Mouse (Mus musculus): Measurements from ENCODE around the gene Dnmbp. TPM values are rescaled to one million over a fixed set of nuclear protein-coding genes. Genes with fewer than 3 reads are reported as not detected.
"Not testable (repeated sequence)": the region's sequence is repeated elsewhere in the genome, so short reads cannot be mapped to it uniquely, and the experiment has no call there.

Dnmbp gene
- 10 to 100 TPM; 22.6 to 23.1 TPM for total RNA-seq (2021)
- long read RNA-seq, experiment 1, partial matches to known transcripts: 0 of 1 reads
- long read RNA-seq, experiment 1, other reads (novel, unspliced or antisense): 1 of 1 reads
- long read RNA-seq, experiment 2, partial matches to known transcripts: 3 of 7 reads
- long read RNA-seq, experiment 2, other reads (novel, unspliced or antisense): 4 of 7 reads

DNA sequence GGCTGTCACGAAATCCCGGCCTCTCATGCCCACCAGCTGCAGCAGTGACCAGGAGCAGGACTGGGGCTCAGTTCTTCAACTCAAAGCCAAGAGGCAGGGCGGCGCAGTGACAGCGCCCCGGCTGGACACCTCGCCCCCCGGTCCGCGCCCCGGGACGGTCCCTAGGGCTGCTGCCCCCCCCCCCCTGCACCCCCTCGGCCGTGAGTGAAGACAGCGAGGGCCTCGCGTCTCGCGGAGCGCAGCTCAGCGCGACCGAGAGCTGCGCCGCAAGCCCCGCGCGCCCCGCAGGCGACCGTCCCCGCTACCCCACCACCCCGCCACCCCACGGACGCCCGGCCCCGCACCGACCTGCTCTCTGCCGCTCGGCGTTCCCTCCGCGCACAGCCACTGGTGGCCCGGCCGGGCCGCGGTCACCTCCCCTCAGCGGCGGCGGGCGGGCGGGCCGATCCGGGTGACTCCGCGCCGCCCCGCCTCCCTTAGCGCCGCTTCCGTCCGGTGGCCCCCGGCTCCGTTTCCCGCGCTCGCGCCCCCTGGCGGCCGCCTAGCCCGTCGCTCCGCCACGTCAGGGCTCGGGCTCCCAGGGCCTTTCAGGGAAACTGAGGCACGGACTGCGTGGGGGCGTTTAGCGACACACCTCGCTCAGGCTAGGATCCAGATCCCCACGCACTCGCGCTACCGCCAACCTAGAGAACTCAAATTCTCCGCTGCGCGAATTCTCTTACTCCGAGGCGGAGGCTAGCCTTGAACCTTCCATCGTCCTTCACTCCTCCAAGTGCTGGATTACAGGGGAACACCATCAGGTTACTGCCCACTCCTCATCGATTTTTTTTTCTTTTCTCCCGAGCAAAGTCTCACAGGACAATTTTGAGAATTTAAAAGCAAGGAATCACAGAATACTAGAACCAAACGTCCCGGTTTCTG lies at the start of gene Dnmbp:
Gene Dnmbp (minus strand): TSS at position 423 of the 921 bp plus-strand sequence.
- peak; percentile 70 to 80 for DNase-seq (ENCODE audit: low spot score in 2 of 2)

DNA sequence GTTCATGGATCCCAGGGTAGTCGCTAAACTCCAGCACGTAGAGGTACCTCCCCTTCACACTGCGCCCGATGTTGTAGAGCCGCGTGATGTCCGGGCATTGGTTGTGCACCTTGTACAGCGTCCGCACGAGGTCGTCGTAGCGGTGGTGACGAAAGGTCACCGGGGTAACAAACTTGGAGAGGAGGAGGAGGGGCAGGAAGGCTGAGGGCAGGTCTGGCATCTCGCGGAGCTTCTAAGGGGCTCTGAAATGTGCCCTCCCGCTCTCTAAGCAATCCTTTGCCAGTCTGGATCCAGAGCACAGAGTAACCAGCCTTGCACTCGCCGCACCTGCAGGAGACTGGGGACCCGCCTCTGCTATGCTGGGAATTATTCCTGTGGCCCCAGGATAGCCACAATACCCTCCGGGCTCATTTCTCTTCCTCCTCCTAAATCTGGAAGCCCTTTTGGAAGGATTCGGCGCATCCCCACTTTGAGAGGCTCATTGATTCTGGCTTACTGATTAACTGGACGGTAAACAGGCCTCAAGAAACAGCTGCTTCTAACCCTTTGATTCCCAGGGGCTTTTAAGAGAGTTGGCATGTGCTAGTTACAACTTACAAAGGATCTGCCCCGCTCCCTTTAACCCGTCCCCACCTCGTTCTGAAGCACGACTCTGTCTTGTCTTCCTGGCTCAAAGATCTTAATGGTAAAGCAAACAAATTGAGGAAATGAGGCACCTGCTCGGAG lies 46.2 kb upstream of the Dnmbp start, which contains the start of gene Cpn1:
Gene Cpn1 (minus strand): TSS at position 488 of the 726 bp plus-strand sequence.
- no peak for DNase-seq (ENCODE audit: low spot score in 2 of 2)

GRCm38 (mm10) chr19:43981992-43982391 lies 42.0 kb upstream of the Dnmbp start:
- DNase-seq (ENCODE audit: low spot score in 2 of 2): no peak

GRCm38 (mm10) chr19:43980711-43981110 lies 40.7 kb upstream of the Dnmbp start:
- DNase-seq (ENCODE audit: low spot score in 2 of 2): no peak

DNA sequence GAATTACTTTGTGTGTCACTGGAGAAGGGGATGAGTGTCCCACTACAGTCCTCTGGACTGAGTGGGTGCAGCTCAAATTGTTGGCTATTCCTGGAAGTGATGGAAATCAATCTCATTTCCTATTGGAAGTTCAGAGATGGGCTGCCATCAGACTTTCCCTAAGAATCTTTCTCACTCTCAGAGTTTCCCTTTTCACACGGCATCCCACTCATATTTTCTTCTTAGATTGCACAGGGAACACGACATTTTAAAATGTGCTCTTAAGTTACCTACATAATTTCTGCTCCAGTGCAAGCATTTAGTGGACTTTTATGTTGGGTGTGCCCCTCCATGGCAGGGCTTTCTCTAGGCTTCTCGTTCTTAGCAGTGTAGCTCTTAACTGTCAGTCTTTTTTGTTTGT lies 37.8 kb upstream of the Dnmbp start:
- DNase-seq (ENCODE audit: low spot score in 2 of 2): no peak

DNA sequence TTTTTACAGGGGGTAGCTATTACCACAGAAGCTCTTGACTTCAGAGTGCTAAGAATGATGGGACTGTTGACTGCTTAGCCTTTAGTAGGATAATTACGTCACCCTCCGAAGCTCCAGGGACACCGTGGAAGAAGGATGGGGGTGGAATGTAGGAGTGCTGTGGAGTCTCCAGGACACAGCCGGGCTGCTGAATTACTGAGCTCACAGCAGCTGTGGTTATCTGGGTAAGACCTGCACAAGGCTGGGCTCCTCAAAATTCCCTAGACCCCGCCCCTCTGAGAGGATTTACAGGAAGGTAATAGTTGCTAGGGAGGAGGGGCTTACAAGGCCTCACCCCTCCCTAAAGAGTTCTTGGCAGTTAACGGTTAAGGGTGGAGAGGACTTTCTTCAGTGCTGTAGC lies 36.7 kb upstream of the Dnmbp start:
- DNase-seq (ENCODE audit: low spot score in 2 of 2): no peak

DNA sequence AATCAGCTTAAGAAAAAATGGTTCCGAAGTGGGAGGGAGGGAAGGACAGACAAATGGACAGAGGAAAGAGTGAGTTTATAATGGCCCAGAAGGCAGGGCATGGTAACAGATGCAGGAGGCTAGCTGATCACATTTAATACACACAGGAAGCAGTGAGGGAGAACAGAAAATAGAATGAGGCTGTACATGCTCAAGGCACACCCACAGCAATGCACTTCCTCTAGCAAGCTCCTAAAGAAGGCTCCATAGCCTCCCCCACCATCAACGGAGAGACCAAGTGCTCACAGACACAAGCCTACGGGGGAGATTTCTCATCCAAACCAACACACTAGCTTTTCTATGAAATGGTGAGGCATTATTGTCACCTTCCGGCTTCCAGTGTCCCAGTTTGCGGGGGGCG lies 34.2 kb upstream of the Dnmbp start:
- no peak for DNase-seq (ENCODE audit: low spot score in 2 of 2)

DNA sequence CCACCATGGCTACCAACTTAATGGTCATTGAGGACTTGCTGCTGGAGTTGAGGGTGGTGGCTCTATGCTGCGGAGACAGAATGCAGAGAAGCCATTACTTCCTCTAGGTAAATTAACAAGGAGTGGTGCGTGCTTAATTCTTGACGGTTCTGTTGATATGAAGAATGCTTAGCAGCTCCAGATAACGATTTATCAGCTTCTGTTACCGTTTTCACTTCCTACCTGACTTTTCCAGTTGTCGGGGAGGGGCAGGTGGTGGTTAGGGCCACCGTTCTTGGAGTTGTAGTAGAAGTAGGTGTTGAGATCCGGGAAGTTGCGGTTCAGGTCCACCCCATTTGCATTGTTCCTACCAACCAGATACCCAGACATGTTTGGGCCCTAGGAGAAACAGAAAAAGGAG lies 33.7 kb upstream of the Dnmbp start:
- DNase-seq (ENCODE audit: low spot score in 2 of 2): no peak

- no peak for DNase-seq (ENCODE audit: low spot score in 2 of 2)
Measured at GRCm38 (mm10) chr19:43972129-43972528, 32.1 kb upstream of the Dnmbp start.

DNA sequence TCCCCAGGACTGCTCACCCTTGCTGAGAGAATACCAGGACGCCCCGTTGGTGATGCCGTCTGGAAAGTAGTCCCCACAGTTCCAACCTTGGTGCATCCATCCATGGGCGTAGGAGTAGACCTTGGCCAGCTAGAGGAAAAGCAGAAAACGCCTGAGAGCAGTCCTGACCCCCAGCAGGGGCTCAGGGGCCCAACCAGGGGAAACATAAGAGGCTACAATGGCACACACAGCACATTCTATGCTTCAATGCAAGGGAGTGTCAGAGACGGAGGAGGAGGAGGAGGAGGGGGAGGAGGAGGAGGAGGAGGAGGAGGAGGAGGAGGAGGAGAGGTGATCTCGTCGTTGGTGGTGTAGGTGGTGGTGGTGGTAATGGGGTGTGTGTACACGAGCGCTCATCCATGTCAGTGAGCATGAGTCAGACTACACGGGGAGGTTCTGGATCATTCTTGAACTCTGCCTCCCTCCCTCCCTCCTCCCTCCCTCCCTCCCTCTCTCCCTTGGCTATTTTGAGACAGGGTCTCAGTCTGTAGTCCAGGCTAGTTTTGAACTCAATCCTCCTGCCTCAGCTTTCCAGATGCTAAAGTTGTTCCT lies 28.5 kb upstream of the Dnmbp start:
- DNase-seq (ENCODE audit: low spot score in 2 of 2): no peak

GRCm38 (mm10) chr19:43966481-43966880 lies 26.5 kb upstream of the Dnmbp start:
- DNase-seq (ENCODE audit: low spot score in 2 of 2): no peak

DNA sequence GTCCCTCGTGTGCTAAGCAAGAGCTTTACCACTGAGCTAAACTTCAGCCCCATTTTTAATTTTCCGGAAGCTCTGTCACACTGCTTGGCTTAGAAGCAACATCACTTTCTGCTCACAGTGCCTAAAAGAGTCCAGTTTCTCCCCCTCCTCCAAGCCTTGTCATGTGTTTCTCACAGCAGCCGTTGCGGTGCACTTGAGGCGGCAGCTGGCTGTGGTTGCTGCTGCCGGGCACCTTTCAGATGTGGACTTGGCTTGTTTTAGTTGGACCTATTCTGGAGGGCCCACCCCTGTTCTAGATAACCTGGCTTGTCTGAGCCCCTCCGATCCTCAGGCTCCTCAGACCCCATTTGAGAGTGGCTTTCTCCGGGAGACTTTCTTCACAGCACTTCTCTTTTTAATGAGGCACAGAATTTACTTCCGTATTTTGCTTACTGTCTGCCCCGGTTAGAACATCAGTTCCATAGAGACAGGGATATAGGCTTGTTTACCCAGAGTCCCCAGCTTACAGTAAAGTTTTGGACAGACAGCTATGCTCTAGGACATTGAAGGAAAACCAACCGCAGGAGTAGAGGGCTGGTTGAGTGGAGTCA lies 25.6 kb upstream of the Dnmbp start:
- no peak for DNase-seq (ENCODE audit: low spot score in 2 of 2)

DNA sequence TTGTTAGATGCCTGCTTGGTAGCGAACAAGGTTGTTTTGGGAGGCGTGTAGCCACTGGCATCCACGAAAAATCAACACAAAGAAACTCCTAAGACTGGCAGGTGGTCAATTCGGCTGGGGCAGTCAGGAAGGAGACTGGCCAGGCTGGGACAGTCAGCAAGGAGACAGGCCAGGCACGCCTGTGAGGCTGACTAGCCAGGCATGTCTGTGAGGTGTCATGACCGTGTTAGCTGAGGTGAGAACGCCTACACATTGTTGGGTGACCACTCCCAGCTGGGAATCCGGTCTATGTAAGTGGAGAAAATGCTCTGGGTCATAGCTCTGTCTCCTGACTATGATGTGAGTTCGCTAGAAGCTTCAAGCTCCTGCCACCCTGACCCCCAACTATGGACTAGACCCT lies 22.8 kb upstream of the Dnmbp start:
- DNase-seq (ENCODE audit: low spot score in 2 of 2): no peak

DNA sequence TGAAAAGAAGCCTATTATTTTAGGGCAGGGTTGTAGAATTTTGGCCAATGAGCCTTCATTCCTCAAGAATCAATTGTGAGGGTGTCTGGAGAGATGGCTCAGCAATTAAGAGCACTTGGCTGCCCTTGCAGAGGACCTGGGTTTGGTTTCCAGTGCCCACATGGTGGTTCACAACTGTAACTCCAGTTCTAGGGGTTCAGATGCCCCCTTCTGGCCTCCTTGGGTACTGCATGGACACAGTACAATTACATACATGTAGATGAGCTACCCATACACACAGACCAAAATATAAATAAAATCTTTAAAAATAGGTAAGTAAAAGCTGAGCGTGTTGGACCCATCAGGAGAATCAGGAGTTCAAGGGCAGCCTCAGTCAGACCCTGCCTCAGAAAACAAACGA lies 21.2 kb upstream of the Dnmbp start:
- DNase-seq (ENCODE audit: low spot score in 2 of 2): no peak

GRCm38 (mm10) chr19:43960014-43960413 lies 20.0 kb upstream of the Dnmbp start:
- no peak for DNase-seq (ENCODE audit: low spot score in 2 of 2)

DNA sequence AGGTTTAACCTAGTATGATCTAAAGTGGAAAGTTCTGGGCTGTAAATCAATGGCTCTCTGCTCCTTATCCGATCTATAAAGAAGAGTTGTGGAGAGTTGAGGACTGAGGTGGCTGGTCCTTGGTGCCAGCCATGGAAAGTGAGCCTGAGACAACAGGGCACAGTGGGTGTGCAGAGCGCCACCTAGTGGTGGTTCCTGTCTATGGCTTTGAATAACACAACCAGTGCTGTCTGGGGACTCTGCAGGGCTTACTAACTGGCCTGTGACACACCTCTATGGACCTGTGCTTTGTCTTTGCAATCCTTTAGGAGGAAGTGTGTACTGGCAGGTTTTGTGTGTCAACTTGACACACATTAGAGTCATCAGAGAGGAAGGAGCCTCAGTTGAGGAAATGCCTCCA lies 19.2 kb upstream of the Dnmbp start:
- peak; percentile 51 to 58 for DNase-seq (ENCODE audit: low spot score in 2 of 2)

- no peak for DNase-seq (ENCODE audit: low spot score in 2 of 2)
Measured at GRCm38 (mm10) chr19:43957881-43958280, 17.9 kb upstream of the Dnmbp start.

DNA sequence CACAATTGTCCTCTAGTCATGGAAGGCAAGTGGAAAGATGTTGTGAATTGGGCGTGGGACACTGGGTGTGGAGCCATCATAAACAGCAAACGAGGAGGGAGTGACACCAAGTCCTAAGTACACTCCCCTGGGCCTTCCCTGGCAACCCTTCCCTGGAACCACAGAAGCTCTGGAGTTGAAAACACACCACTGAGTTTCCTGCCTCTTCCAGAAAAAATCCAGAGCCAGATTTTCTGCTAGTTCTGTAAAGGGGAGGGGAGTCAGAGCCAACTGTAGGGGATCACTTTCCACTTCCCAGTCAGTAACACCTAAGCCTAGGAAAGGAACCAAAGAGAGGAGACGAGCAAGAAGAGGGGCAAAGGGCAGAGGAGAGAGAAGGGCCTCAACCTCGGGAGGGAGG lies 17.4 kb upstream of the Dnmbp start:
- DNase-seq (ENCODE audit: low spot score in 2 of 2): no peak

- DNase-seq (ENCODE audit: low spot score in 2 of 2): no peak
Measured at GRCm38 (mm10) chr19:43955266-43955665, 15.3 kb upstream of the Dnmbp start.

DNA sequence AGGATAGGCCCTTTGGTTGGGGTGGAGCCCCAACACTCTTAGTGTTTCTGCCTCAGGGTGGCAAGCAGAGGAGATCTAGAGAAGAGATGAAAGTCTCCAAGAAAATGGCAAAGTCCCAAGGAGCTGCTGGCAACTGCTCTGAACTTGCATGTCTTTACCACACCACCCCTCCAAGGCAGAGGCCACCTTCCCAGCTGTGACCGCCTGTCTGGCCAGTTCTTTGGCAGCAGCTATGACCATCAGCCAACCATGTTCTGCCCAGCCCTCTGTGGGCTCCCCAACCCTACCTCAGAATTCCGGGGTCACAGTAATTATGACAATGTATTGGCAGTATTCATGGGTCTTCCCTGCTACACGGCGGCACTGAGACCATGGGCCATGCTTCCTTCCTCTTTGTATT lies 14.9 kb upstream of the Dnmbp start:
- DNase-seq (ENCODE audit: low spot score in 2 of 2): no peak

GRCm38 (mm10) chr19:43952936-43953335 lies 12.9 kb upstream of the Dnmbp start:
- DNase-seq (ENCODE audit: low spot score in 2 of 2): not testable (repeated sequence)
